In genomic region chr12:8778106-8778505, GRCm38 (mm10) we compare ENCODE assay signal across 26 mouse cellular contexts. TPM values are rescaled to one million over a fixed set of nuclear protein-coding genes. Genes with fewer than 3 reads are reported as not detected.
DNase-seq lines count a peak whose midpoint lies in the region; ATAC-seq and TF ChIP-seq lines count a peak whose summit lies in the region.
"Had no signal": no experiment of that assay in that cellular context is flagged by ENCODE, and none has a peak within 500 bp of the region (broad histone marks: within the 10 kb centered on the region; RNA-seq: fewer than 3 reads in every experiment).

No protein-coding gene starts in this region.

- TF ChIP-seq POLR2A in liver, adult 2 months (IDR thresholded peaks at IDR 0.05; ENCODE audit: extremely low read depth, insufficient read depth, low read length) = 0 out of 2 replicates have a peak, but pooled peaks have one; percentile 9

- H3K9ac ChIP-seq in intestine, postnatal 0 days (ENCODE audit: low read depth, low read length) = 0 out of 2 replicates have a peak overlapping the region, but pooled peaks have one; percentile 11
- no peak overlapping the region for H3K9ac ChIP-seq in intestine, embryonic 16.5 days (ENCODE audit: low read depth, low read length)
- peak overlapping the region; percentile 50; the same call in 1 of the 2 replicates for H3K9ac ChIP-seq in liver, adult 2 months (ENCODE audit: low read depth, low read length)
- no peak overlapping the region for H3K9ac ChIP-seq in liver, postnatal 0 days (replicated peaks)
- H3K9ac ChIP-seq in embryonic facial prominence, embryonic 15.5 days = no peak overlapping the region
- H3K9ac ChIP-seq in midbrain, embryonic 11.5 days (ENCODE audit: low read length) = no peak overlapping the region
- H3K9ac ChIP-seq: forebrain, embryonic 15.5 days; heart, embryonic 13.5 days; hindbrain, embryonic 15.5 days; midbrain, embryonic 15.5 days; neural tube, embryonic 15.5 days had no signal

- no peak overlapping the region for H3K4me3 ChIP-seq in intestine, postnatal 0 days (ENCODE audit: low read depth, low read length)
- no peak overlapping the region for H3K4me3 ChIP-seq in intestine, embryonic 16.5 days (ENCODE audit: low read length)
- H3K4me3 ChIP-seq in liver, adult 2 months (ENCODE audit: insufficient read depth, low read depth, low read length) = no peak overlapping the region
- no peak overlapping the region for H3K4me3 ChIP-seq in liver, postnatal 0 days (ENCODE audit: low read depth, low read length)
- H3K4me3 ChIP-seq in embryonic facial prominence, embryonic 15.5 days (replicated peaks) = no peak overlapping the region
- no peak overlapping the region for H3K4me3 ChIP-seq in midbrain, embryonic 11.5 days (ENCODE audit: low read depth, low read length)
- H3K4me3 ChIP-seq: forebrain, embryonic 15.5 days; heart, embryonic 13.5 days; hindbrain, embryonic 10.5 days; hindbrain, embryonic 15.5 days; midbrain, embryonic 15.5 days; neural tube, embryonic 15.5 days had no signal

- H3K4me2 ChIP-seq in intestine, postnatal 0 days (replicated peaks; ENCODE audit: low read depth) = peak overlapping the region; percentile 9; the same call in 1 of the 2 replicates
- H3K4me2 ChIP-seq in intestine, embryonic 16.5 days (ENCODE audit: low read depth, low read length) = no peak overlapping the region
- H3K4me2 ChIP-seq in liver, postnatal 0 days (ENCODE audit: low read depth, low read length) = no peak overlapping the region
- no peak overlapping the region; the same call in 1 of the 2 replicates for H3K4me2 ChIP-seq in embryonic facial prominence, embryonic 15.5 days (replicated peaks)
- H3K4me2 ChIP-seq in midbrain, embryonic 11.5 days = no peak overlapping the region
- H3K4me2 ChIP-seq: forebrain, embryonic 15.5 days; heart, embryonic 13.5 days; hindbrain, embryonic 15.5 days; liver, embryonic 11.5 days; midbrain, embryonic 15.5 days; neural tube, embryonic 15.5 days had no signal

- peak overlapping the region; percentile 28; the same call in 1 of the 2 replicates for H3K27ac ChIP-seq in intestine, postnatal 0 days (ENCODE audit: low read depth, low read length)
- no peak overlapping the region for H3K27ac ChIP-seq in intestine, embryonic 16.5 days (ENCODE audit: low read length)
- H3K27ac ChIP-seq in liver, adult 2 months (replicated peaks; ENCODE audit: insufficient read depth, low read depth, low read length) = peak overlapping the region; percentile 81
- no peak overlapping the region for H3K27ac ChIP-seq in liver, postnatal 0 days (ENCODE audit: low read depth)
- H3K27ac ChIP-seq in embryonic facial prominence, embryonic 15.5 days (replicated peaks) = 0 out of 2 replicates have a peak overlapping the region, but pooled peaks have one; percentile 17
- H3K27ac ChIP-seq in midbrain, embryonic 11.5 days (ENCODE audit: low read depth, low read length) = no peak overlapping the region
- H3K27ac ChIP-seq: forebrain, embryonic 15.5 days; heart, embryonic 13.5 days; hindbrain, embryonic 10.5 days; hindbrain, embryonic 15.5 days; macrophage; midbrain, embryonic 15.5 days; neural tube, embryonic 15.5 days had no signal

- H3K79me2 ChIP-seq in liver, adult 2 months (ENCODE audit: control insufficient read depth, insufficient read depth, low read length) = peaks cover 38% of the 10 kb centered on the region

- H3K36me3 ChIP-seq in intestine, postnatal 0 days (ENCODE audit: control insufficient read depth, insufficient read depth) = no peaks in the 10 kb centered on the region
- no peaks in the 10 kb centered on the region for H3K36me3 ChIP-seq in intestine, embryonic 16.5 days (ENCODE audit: control insufficient read depth, insufficient read depth, low read length)
- no peaks in the 10 kb centered on the region for H3K36me3 ChIP-seq in liver, adult 2 months (ENCODE audit: control insufficient read depth, insufficient read depth, low read length)
- no peaks in the 10 kb centered on the region for H3K36me3 ChIP-seq in liver, postnatal 0 days (replicated peaks; ENCODE audit: insufficient read depth, low read length)
- H3K36me3 ChIP-seq in embryonic facial prominence, embryonic 15.5 days = no peaks in the 10 kb centered on the region
- no peaks in the 10 kb centered on the region for H3K36me3 ChIP-seq in midbrain, embryonic 11.5 days (ENCODE audit: control insufficient read depth, insufficient read depth, low read length)
- H3K36me3 ChIP-seq: forebrain, embryonic 15.5 days; heart, embryonic 13.5 days; hindbrain, embryonic 15.5 days; midbrain, embryonic 15.5 days; neural tube, embryonic 15.5 days had no signal

- WGBS in intestine, postnatal 0 days = 47% methylated on average over 7 of the region's 7 CpGs
- 70% methylated on average over 7 of the region's 7 CpGs for WGBS in intestine, embryonic 16.5 days
- 27% methylated on average over 7 of the region's 7 CpGs for WGBS in liver, adult 2 months
- WGBS in liver, postnatal 0 days (ENCODE audit: insufficient replicate concordance) = 75% methylated on average over 7 of the region's 7 CpGs
- 71% methylated on average over 7 of the region's 7 CpGs for WGBS in embryonic facial prominence, embryonic 15.5 days
- WGBS in midbrain, embryonic 11.5 days = 85% methylated on average over 7 of the region's 7 CpGs

- peak; percentile 69 for DNase-seq in liver, adult 2 months (ENCODE audit: extremely low read depth, low read depth, low spot score)
- no peak for DNase-seq in liver, postnatal 0 days
- DNase-seq in urinary bladder, postnatal 14 days (ENCODE audit: low spot score) = peak; percentile 85
- DNase-seq in thymus, postnatal 4 days = no peak
- DNase-seq in midbrain, embryonic 11.5 days (ENCODE audit: low spot score, missing footprints) = no peak
- DNase-seq: adrenal gland, postnatal 10 days; cerebellum, adult 8-10 months; cerebellum, postnatal 25 days; gastrocnemius, postnatal 10 days; heart, postnatal 10 days; kidney, postnatal 10 days; layer of hippocampus, postnatal 36 days; right cerebral cortex, postnatal 4 days; thymus, postnatal 14 days had no signal

- no peaks in the 10 kb centered on the region for H3K27me3 ChIP-seq in intestine, postnatal 0 days (replicated peaks; ENCODE audit: control insufficient read depth, insufficient read depth, low read length)
- H3K27me3 ChIP-seq in intestine, embryonic 16.5 days (replicated peaks; ENCODE audit: control insufficient read depth, insufficient read depth, low read length) = no peaks in the 10 kb centered on the region
- H3K27me3 ChIP-seq in liver, adult 2 months (ENCODE audit: control insufficient read depth, insufficient read depth, low read length) = no peaks in the 10 kb centered on the region
- H3K27me3 ChIP-seq in liver, postnatal 0 days (ENCODE audit: insufficient read depth, low read length) = no peaks in the 10 kb centered on the region
- no peaks in the 10 kb centered on the region for H3K27me3 ChIP-seq in embryonic facial prominence, embryonic 15.5 days
- H3K27me3 ChIP-seq in midbrain, embryonic 11.5 days (ENCODE audit: control insufficient read depth, insufficient read depth, low read length) = no peaks in the 10 kb centered on the region
- H3K27me3 ChIP-seq: forebrain, embryonic 15.5 days; heart, embryonic 13.5 days; hindbrain, embryonic 15.5 days; midbrain, embryonic 15.5 days; neural tube, embryonic 15.5 days; Patski had no signal

- peaks cover 32% of the 10 kb centered on the region for H3K4me1 ChIP-seq in intestine, postnatal 0 days (replicated peaks; ENCODE audit: control insufficient read depth, insufficient read depth, low read length)
- H3K4me1 ChIP-seq in intestine, embryonic 16.5 days (ENCODE audit: control insufficient read depth, insufficient read depth, low read length) = peaks cover 62% of the 10 kb centered on the region
- peaks cover 72% of the 10 kb centered on the region for H3K4me1 ChIP-seq in liver, adult 2 months (ENCODE audit: control insufficient read depth, insufficient read depth, low read length)
- peaks cover 52% of the 10 kb centered on the region for H3K4me1 ChIP-seq in liver, postnatal 0 days (ENCODE audit: insufficient read depth)
- peaks cover 94% of the 10 kb centered on the region for H3K4me1 ChIP-seq in embryonic facial prominence, embryonic 15.5 days
- H3K4me1 ChIP-seq in midbrain, embryonic 11.5 days (ENCODE audit: control insufficient read depth, insufficient read depth, low read length) = peaks cover 13% of the 10 kb centered on the region

- H3K9me3 ChIP-seq in intestine, postnatal 0 days (ENCODE audit: control insufficient read depth) = no peaks in the 10 kb centered on the region
- no peaks in the 10 kb centered on the region for H3K9me3 ChIP-seq in intestine, embryonic 16.5 days (ENCODE audit: control insufficient read depth, low read length)
- H3K9me3 ChIP-seq in liver, postnatal 0 days (ENCODE audit: low read length) = no peaks in the 10 kb centered on the region
- H3K9me3 ChIP-seq in embryonic facial prominence, embryonic 15.5 days (replicated peaks) = no peaks in the 10 kb centered on the region
- H3K9me3 ChIP-seq in midbrain, embryonic 11.5 days (ENCODE audit: control insufficient read depth, low read length) = no peaks in the 10 kb centered on the region
- H3K9me3 ChIP-seq: forebrain, embryonic 15.5 days; heart, embryonic 13.5 days; hindbrain, embryonic 10.5 days; hindbrain, embryonic 15.5 days; midbrain, embryonic 15.5 days; neural tube, embryonic 15.5 days had no signal

- ATAC-seq in intestine, postnatal 0 days = no peak
- no peak for ATAC-seq in intestine, embryonic 16.5 days
- ATAC-seq in liver, postnatal 0 days = no peak
- ATAC-seq in embryonic facial prominence, embryonic 15.5 days (ENCODE audit: insufficient number of reproducible peaks, low FRiP score, low TSS enrichment, low read depth) = no peak
- ATAC-seq in midbrain, embryonic 11.5 days (ENCODE audit: low FRiP score) = no peak
- ATAC-seq: forebrain, embryonic 15.5 days; midbrain, embryonic 15.5 days; Patski had no signal

- TF ChIP-seq EP300 in liver, postnatal 0 days (IDR thresholded peaks at IDR 0.05; ENCODE audit: low read depth) = no peak

- no peak for TF ChIP-seq CTCF in intestine, postnatal 0 days (IDR thresholded peaks at IDR 0.05; ENCODE audit: low read depth)
- TF ChIP-seq CTCF in liver, adult 2 months (IDR thresholded peaks at IDR 0.05; ENCODE audit: low read depth, low read length) = no peak
- no peak for TF ChIP-seq CTCF in liver, postnatal 0 days (IDR thresholded peaks at IDR 0.05; ENCODE audit: low read depth)

RNA-seq across cellular contexts. Expression of gene Sdc1, which starts 7.0 kb away (rescaled TPM):
- polyA plus RNA-seq in intestine, postnatal 0 days (2015; fragmentation: Nextera tagmentation; extraction: Ambion mirVana) = 43.4 and 46.4 TPM in 2 replicates
- polyA plus RNA-seq in intestine, embryonic 16.5 days (2015; fragmentation: Nextera tagmentation; extraction: Ambion mirVana) = 102 and 109 TPM in 2 replicates
- 164 and 316 TPM in 2 replicates for total RNA-seq in liver, adult 2 months (2014; rRNA removed)
- polyA plus RNA-seq in liver, adult 2 months (2012; rRNA removed) = 321 and 421 TPM in 2 replicates
- 101 and 116 TPM in 2 replicates for polyA plus RNA-seq in liver, postnatal 0 days (2015; fragmentation: Nextera tagmentation; extraction: Ambion mirVana)
- 176 and 181 TPM in 2 replicates for polyA plus RNA-seq in embryonic facial prominence, embryonic 15.5 days (2015; fragmentation: Nextera tagmentation; extraction: Ambion mirVana)
- polyA plus RNA-seq in midbrain, embryonic 11.5 days (2014; fragmentation: Nextera tagmentation; extraction: Ambion mirVana) = 67.9 and 73.8 TPM in 2 replicates

Comparison
In these comparisons a context has a peak if more than half of its experiments do, and no peak if none do; other contexts are left out.
1. H3K27ac ChIP-seq: peak in intestine, postnatal 0 days (single experiment), liver, adult 2 months (single experiment) and embryonic facial prominence, embryonic 15.5 days (single experiment); none in intestine, embryonic 16.5 days (single experiment), liver, postnatal 0 days (single experiment) and midbrain, embryonic 11.5 days (single experiment).
2. H3K9ac ChIP-seq: peak in intestine, postnatal 0 days (single experiment) and liver, adult 2 months (single experiment); none in intestine, embryonic 16.5 days (single experiment), liver, postnatal 0 days (single experiment), embryonic facial prominence, embryonic 15.5 days (single experiment) and midbrain, embryonic 11.5 days (single experiment).
3. DNase-seq: peak in liver, adult 2 months (single experiment) and urinary bladder, postnatal 14 days (single experiment); none in liver, postnatal 0 days (single experiment), thymus, postnatal 4 days (single experiment) and midbrain, embryonic 11.5 days (single experiment).